Mouse (Mus musculus) hindbrain, embryonic 13.5 days (tissue): ENCODE results near the gene Hmga1b. TPM values are rescaled to one million over a fixed set of nuclear protein-coding genes. Genes with fewer than 3 reads are reported as not detected.
"Not testable (repeated sequence)": the region's sequence is repeated elsewhere in the genome, so short reads cannot be mapped to it uniquely, and the experiment has no call there.

Source experiments
- ATAC-seq: fragments of 200-750 bp; cut with Nextera tagmentation; 2 replicates; pipeline ENCODE4 v1.8.0; 2017; ENCODE audit warnings: moderate TSS enrichment; ENCODE audit not compliant: low FRiP score
- H3K27ac ChIP-seq: fragments of 300-500 bp; sonication (generic); 2 replicates; pipeline ENCODE4 v1.5.1; 2015; ENCODE audit warnings: inconsistent platforms, mild to moderate bottlenecking, moderate library complexity
- H3K27me3 ChIP-seq: fragments of 300-500 bp; sonication (generic); 2 replicates; pipeline ENCODE4 v1.6.1; 2015; ENCODE audit warnings: mild to moderate bottlenecking, inconsistent platforms
- H3K36me3 ChIP-seq: fragments of 300-500 bp; sonication (generic); 2 replicates; pipeline ENCODE4 v1.6.1; 2015; ENCODE audit warnings: mild to moderate bottlenecking, inconsistent platforms
- H3K4me1 ChIP-seq: fragments of 300-500 bp; sonication (generic); replicated peaks from 2 replicates; pipeline ENCODE4 v1.6.1; 2015; ENCODE audit warnings: inconsistent platforms
- H3K4me2 ChIP-seq: fragments of 300-500 bp; sonication (generic); 2 replicates; pipeline ENCODE4 v1.6.1; 2015; ENCODE audit warnings: inconsistent platforms, mild to moderate bottlenecking, moderate library complexity
- H3K4me3 ChIP-seq: fragments of 300-500 bp; sonication (generic); 2 replicates; pipeline ENCODE4 v1.5.1; 2015; ENCODE audit warnings: mild to moderate bottlenecking, inconsistent platforms
- H3K9ac ChIP-seq: fragments of 300-500 bp; sonication (generic); 2 replicates; pipeline ENCODE4 v1.6.1; 2015; ENCODE audit warnings: mild to moderate bottlenecking, inconsistent platforms
- H3K9me3 ChIP-seq: fragments of 300-500 bp; sonication (generic); 2 replicates; pipeline ENCODE4 v1.6.1; 2016; ENCODE audit warnings: inconsistent platforms
- WGBS: fragments of 180-500 bp; shearing (Covaris S2); methylation state at CpG from one replicate; pipeline ENCODE4 v1.1.7; 2015; 5-methylcytosine and 5-hydroxymethylcytosine counted together
- polyA plus RNA-seq: library from polyadenylated mRNA; unstranded; fragments of >200 nt; fragmentation: Nextera tagmentation; extraction: Ambion mirVana; gene quantifications from 2 replicates; pipeline ENCODE4 v1.2.1, GENCODE M21; 2015

The Hmga1b gene
- polyA plus RNA-seq, 1 experiment from 2014 or later: 2.1 TPM

GRCm38 (mm10) chr11:120726243-120727168 lies 36.1 kb upstream of the Hmga1b start:
- Histone ChIP-seq H3K4me1 (peaks cover 30% of the 10 kb centered on the region), H3K27me3 (peaks cover 51% of the 10 kb centered on the region), H3K27ac (no peak overlapping the region), H3K36me3 (peaks cover 22% of the 10 kb centered on the region), H3K4me2 (peak overlapping the region; percentile 83), H3K9me3 (no peaks in the 10 kb centered on the region), H3K9ac (peak overlapping the region; percentile 73), H3K4me3 (peak overlapping the region; percentile 51)
- peak; percentile 41; the same call in 1 of the 2 replicates for ATAC-seq
- WGBS: 17% methylated on average over 34 of the region's 36 CpGs

GRCm38 (mm10) chr11:120727169-120727527 lies 35.4 kb upstream of the Hmga1b start, which contains the start of gene Dcxr:
TSS of gene Dcxr (minus strand) at chr11:120727281.
- H3K27ac ChIP-seq: no peak within 1 kb of the TSS
- peak; percentile 79 for ATAC-seq
- peaks cover 55% of the 10 kb centered on the region for H3K27me3 ChIP-seq
- peaks cover 25% of the 10 kb centered on the region for H3K4me1 ChIP-seq
- H3K9ac ChIP-seq: peak within 1 kb of the TSS; percentile 73
- no peaks in the 10 kb centered on the region for H3K9me3 ChIP-seq
- H3K4me3 ChIP-seq: peak within 1 kb of the TSS; percentile 51
- WGBS: 0% methylated on average over 14 of the region's 14 CpGs
- H3K4me2 ChIP-seq: peak within 1 kb of the TSS; percentile 83
- H3K36me3 ChIP-seq: peaks cover 22% of the 10 kb centered on the region

- Histone ChIP-seq H3K4me1 (peaks cover 20% of the 10 kb centered on the region), H3K4me2 (no peak overlapping the region), H3K9me3 (no peaks in the 10 kb centered on the region), H3K9ac (no peak overlapping the region), H3K27ac (no peak overlapping the region), H3K36me3 (peaks cover 22% of the 10 kb centered on the region), H3K27me3 (peaks cover 54% of the 10 kb centered on the region), H3K4me3 (no peak overlapping the region)
- 60% methylated on average over 12 of the region's 12 CpGs for WGBS
- ATAC-seq: no peak
These were observed 35.0 kb upstream of the Hmga1b start for GRCm38 (mm10) chr11:120727564-120727963.

- 74% methylated on average over 11 of the region's 11 CpGs for WGBS
- Histone ChIP-seq H3K4me1 (peaks cover 12% of the 10 kb centered on the region), H3K36me3 (peaks cover 11% of the 10 kb centered on the region; the same call in 1 of the 2 replicates), H3K9ac (no peak overlapping the region), H3K9me3 (no peaks in the 10 kb centered on the region), H3K27me3 (peaks cover 50% of the 10 kb centered on the region), H3K4me3 (no peak overlapping the region), H3K27ac (no peak overlapping the region), H3K4me2 (no peak overlapping the region)
- no peak for ATAC-seq
These were observed 33.9 kb upstream of the Hmga1b start for GRCm38 (mm10) chr11:120728530-120729240.

GRCm38 (mm10) chr11:120729432-120730050 lies 33.1 kb upstream of the Hmga1b start:
- H3K9me3 ChIP-seq, ATAC-seq, H3K4me3 ChIP-seq, H3K36me3 ChIP-seq, H3K27ac ChIP-seq, H3K9ac ChIP-seq: not testable (repeated sequence)
- Histone ChIP-seq H3K4me1 (peaks cover 12% of the 10 kb centered on the region), H3K27me3 (peaks cover 51% of the 10 kb centered on the region), H3K4me2 (0 out of 2 replicates have a peak overlapping the region, but pooled peaks have one; percentile 21)
- under 1% methylated on average over 18 of the region's 21 CpGs for WGBS

- no peak for ATAC-seq
- Histone ChIP-seq H3K4me2 (no peak overlapping the region), H3K36me3 (peaks cover 4% of the 10 kb centered on the region; the same call in 1 of the 2 replicates), H3K9ac (no peak overlapping the region; the same call in 1 of the 2 replicates), H3K9me3 (no peaks in the 10 kb centered on the region), H3K27me3 (peaks cover 52% of the 10 kb centered on the region), H3K4me1 (peaks cover 12% of the 10 kb centered on the region), H3K4me3 (no peak overlapping the region), H3K27ac (no peak overlapping the region)
- WGBS: 86% methylated on average over 10 of the region's 10 CpGs
These were observed 32.2 kb upstream of the Hmga1b start for GRCm38 (mm10) chr11:120730331-120730870.

- Histone ChIP-seq H3K4me2 (no peak overlapping the region), H3K36me3 (no peaks in the 10 kb centered on the region), H3K4me3 (no peak overlapping the region), H3K9me3 (no peaks in the 10 kb centered on the region), H3K27me3 (peaks cover 42% of the 10 kb centered on the region), H3K9ac (no peak overlapping the region), H3K27ac (no peak overlapping the region), H3K4me1 (peaks cover 9% of the 10 kb centered on the region)
- no peak for ATAC-seq
- 95% methylated on average over 1 of the region's 1 CpGs for WGBS
These were observed 31.2 kb upstream of the Hmga1b start for GRCm38 (mm10) chr11:120731395-120731794.

- Histone ChIP-seq H3K27me3 (peaks cover 41% of the 10 kb centered on the region), H3K4me1 (peaks cover 2% of the 10 kb centered on the region), H3K4me3 (no peak within 1 kb of the TSS), H3K4me2 (no peak within 1 kb of the TSS), H3K9ac (no peak within 1 kb of the TSS), H3K27ac (no peak within 1 kb of the TSS), H3K36me3 (no peaks in the 10 kb centered on the region), H3K9me3 (no peaks in the 10 kb centered on the region)
- WGBS: 77% methylated on average over 12 of the region's 12 CpGs
- no peak for ATAC-seq
These were observed 30.5 kb upstream of the Hmga1b start, which contains the start of gene Cbr2 for GRCm38 (mm10) chr11:120731858-120732680. TSS of gene Cbr2 (minus strand) at chr11:120732114.

GRCm38 (mm10) chr11:120733521-120733920 lies 29.1 kb upstream of the Hmga1b start:
- no peaks in the 10 kb centered on the region for H3K4me1 ChIP-seq
- H3K27ac ChIP-seq: no peak overlapping the region
- WGBS: 64% methylated on average over 6 of the region's 6 CpGs
- no peak for ATAC-seq
- no peaks in the 10 kb centered on the region for H3K9me3 ChIP-seq
- no peak overlapping the region for H3K4me3 ChIP-seq
- H3K36me3 ChIP-seq: no peaks in the 10 kb centered on the region
- H3K4me2 ChIP-seq: no peak overlapping the region
- H3K27me3 ChIP-seq: peaks cover 36% of the 10 kb centered on the region
- H3K9ac ChIP-seq: no peak overlapping the region

- Histone ChIP-seq H3K36me3 (no peaks in the 10 kb centered on the region), H3K4me3 (no peak overlapping the region), H3K9me3 (no peaks in the 10 kb centered on the region), H3K4me1 (no peaks in the 10 kb centered on the region), H3K27ac (no peak overlapping the region), H3K9ac (no peak overlapping the region), H3K27me3 (peaks cover 20% of the 10 kb centered on the region), H3K4me2 (no peak overlapping the region)
- ATAC-seq: no peak
- 79% methylated on average over 6 of the region's 6 CpGs for WGBS
These were observed 26.2 kb upstream of the Hmga1b start for GRCm38 (mm10) chr11:120736424-120736823.

GRCm38 (mm10) chr11:120740981-120741380 lies 21.6 kb upstream of the Hmga1b start:
- H3K27me3 ChIP-seq: no peaks in the 10 kb centered on the region; the same call in 1 of the 2 replicates
- H3K4me2 ChIP-seq: no peak overlapping the region
- no peaks in the 10 kb centered on the region for H3K9me3 ChIP-seq
- no peaks in the 10 kb centered on the region for H3K4me1 ChIP-seq
- no peak overlapping the region for H3K27ac ChIP-seq
- WGBS: 93% methylated on average over 5 of the region's 5 CpGs
- H3K9ac ChIP-seq: no peak overlapping the region
- no peak for ATAC-seq
- no peaks in the 10 kb centered on the region for H3K36me3 ChIP-seq
- no peak overlapping the region for H3K4me3 ChIP-seq
